ENCODE assay signal across 10 mouse cellular contexts in genomic region chr9:44482112-44482511, GRCm38 (mm10). TPM values are rescaled to one million over a fixed set of nuclear protein-coding genes. Genes with fewer than 3 reads are reported as not detected.
DNase-seq lines count a peak whose midpoint lies in the region; ATAC-seq and TF ChIP-seq lines count a peak whose summit lies in the region.
"Had no signal": no experiment of that assay in that cellular context is flagged by ENCODE, and none has a peak within 500 bp of the region (broad histone marks: within the 10 kb centered on the region; RNA-seq: fewer than 3 reads in every experiment).

No protein-coding gene starts in this region.

- TF ChIP-seq CTCF in lung, embryonic 14.5 days (IDR thresholded peaks at IDR 0.05; ENCODE audit: low read depth) = no peak
- no peak for TF ChIP-seq CTCF in olfactory bulb, adult 2 months (IDR thresholded peaks at IDR 0.05; ENCODE audit: insufficient read depth, low read depth, low read length)

- no peaks in the 10 kb centered on the region for H3K9me3 ChIP-seq in lung, embryonic 14.5 days (ENCODE audit: low read depth, low read length)
- no peaks in the 10 kb centered on the region for H3K9me3 ChIP-seq in forebrain, embryonic 12.5 days
- H3K9me3 ChIP-seq in limb, embryonic 12.5 days = no peaks in the 10 kb centered on the region

- WGBS in lung, embryonic 14.5 days = 6% methylated on average over 3 of the region's 3 CpGs
- WGBS in forebrain, embryonic 12.5 days = 10% methylated on average over 3 of the region's 3 CpGs
- WGBS in limb, embryonic 12.5 days = 8% methylated on average over 3 of the region's 3 CpGs
- 8% methylated on average over 3 of the region's 3 CpGs for WGBS in olfactory bulb, adult 2 months

- no peak overlapping the region; the same call in 1 of the 2 replicates for H3K27ac ChIP-seq in lung, embryonic 14.5 days (ENCODE audit: low read depth)
- H3K27ac ChIP-seq in forebrain, embryonic 12.5 days = peak overlapping the region; percentile 97
- H3K27ac ChIP-seq in limb, embryonic 12.5 days = peak overlapping the region; percentile 97
- peak overlapping the region; percentile 89 for H3K27ac ChIP-seq in olfactory bulb, adult 2 months (ENCODE audit: insufficient read depth, low read depth, low read length)

- H3K4me1 ChIP-seq in lung, embryonic 14.5 days (ENCODE audit: insufficient read depth) = peaks cover 27% of the 10 kb centered on the region
- peaks cover 67% of the 10 kb centered on the region for H3K4me1 ChIP-seq in forebrain, embryonic 12.5 days
- peaks cover 58% of the 10 kb centered on the region for H3K4me1 ChIP-seq in limb, embryonic 12.5 days (replicated peaks)
- H3K4me1 ChIP-seq in olfactory bulb, adult 2 months (ENCODE audit: control insufficient read depth, insufficient read depth, low read length) = peaks cover 37% of the 10 kb centered on the region

- no peak for DNase-seq in lung, embryonic 14.5 days
- DNase-seq in lung, adult 18-20 months = no peak
- DNase-seq in left cerebral cortex, adult 8-10 months (ENCODE audit: low spot score in 2 of 2) = no peak
- DNase-seq in thymus, postnatal 36 days = no peak

- H3K9ac ChIP-seq in lung, embryonic 14.5 days = no peak overlapping the region
- H3K9ac ChIP-seq in forebrain, embryonic 12.5 days = peak overlapping the region; percentile 99
- no peak overlapping the region for H3K9ac ChIP-seq in limb, embryonic 12.5 days (replicated peaks)

- H3K27me3 ChIP-seq in lung, embryonic 14.5 days (ENCODE audit: insufficient read depth, low read length) = no peaks in the 10 kb centered on the region
- peaks cover 4% of the 10 kb centered on the region; the same call in 1 of the 2 replicates for H3K27me3 ChIP-seq in forebrain, embryonic 12.5 days
- H3K27me3 ChIP-seq in limb, embryonic 12.5 days = no peaks in the 10 kb centered on the region

- no peak for ATAC-seq in lung, embryonic 14.5 days (ENCODE audit: insufficient read depth)
- no peak for ATAC-seq in forebrain, embryonic 12.5 days (ENCODE audit: low FRiP score)
- no peak for ATAC-seq in limb, embryonic 12.5 days (ENCODE audit: insufficient number of reproducible peaks, insufficient read depth, low FRiP score, low TSS enrichment, low read depth)
- no peak for ATAC-seq in megakaryocyte progenitor cell, adult 5-6 weeks (replicated peaks; ENCODE audit: poor library complexity)

- peak overlapping the region; percentile 88 for H3K4me2 ChIP-seq in lung, embryonic 14.5 days
- peak overlapping the region; percentile 93 for H3K4me2 ChIP-seq in forebrain, embryonic 12.5 days
- H3K4me2 ChIP-seq in limb, embryonic 12.5 days = peak overlapping the region; percentile 97

- peak overlapping the region; percentile 98 for H3K4me3 ChIP-seq in lung, embryonic 14.5 days (ENCODE audit: low read depth, low read length)
- H3K4me3 ChIP-seq in forebrain, embryonic 12.5 days (replicated peaks) = peak overlapping the region; percentile 96
- peak overlapping the region; percentile 98 for H3K4me3 ChIP-seq in limb, embryonic 12.5 days (replicated peaks)
- peak overlapping the region; percentile 84 for H3K4me3 ChIP-seq in olfactory bulb, adult 2 months (ENCODE audit: insufficient read depth, low read depth, low read length)

- 0 out of 2 replicates have a peak, but pooled peaks cover 7% of the 10 kb centered on the region for H3K36me3 ChIP-seq in lung, embryonic 14.5 days (ENCODE audit: insufficient read depth)
- no peaks in the 10 kb centered on the region for H3K36me3 ChIP-seq in forebrain, embryonic 12.5 days (replicated peaks)
- 0 out of 2 replicates have a peak, but pooled peaks cover 4% of the 10 kb centered on the region for H3K36me3 ChIP-seq in limb, embryonic 12.5 days

- no peak for TF ChIP-seq POLR2A in olfactory bulb, adult 2 months (IDR thresholded peaks at IDR 0.05; ENCODE audit: insufficient read depth, low read depth, low read length)

RNA-seq across cellular contexts. Expression of gene Bcl9l, which starts 0.5 kb away (rescaled TPM):
- polyA plus RNA-seq in lung, embryonic 14.5 days (2014; fragmentation: Nextera tagmentation; extraction: Ambion mirVana) = 16.3 and 17.3 TPM in 2 replicates
- 10.6 and 10.7 TPM in 2 replicates for polyA plus RNA-seq in forebrain, embryonic 12.5 days (2016; fragmentation: Nextera tagmentation; extraction: Ambion mirVana)
- 14.3 and 17.3 TPM in 2 replicates for polyA plus RNA-seq in limb, embryonic 12.5 days (2016; fragmentation: Nextera tagmentation; extraction: Ambion mirVana)
- polyA plus RNA-seq in olfactory bulb, adult 2 months (2012; ENCODE audit: insufficient read depth, insufficient read length, low replicate concordance, missing spikeins) = not detected in 2 replicates
- total RNA-seq in left cerebral cortex, adult 8-10 months (2022) = 10 to 100 TPM; 60.4 to 67.8 (median 61.9) TPM
- 4.3 and 4.5 TPM in 2 replicates for total RNA-seq in megakaryocyte progenitor cell, adult 5-6 weeks (2015)
- 1.6 and 1.8 TPM in 2 replicates for total RNA-seq in megakaryocyte progenitor cell, adult 5-6 weeks (2017)

RNA-seq across cellular contexts. Expression of gene Upk2, which starts 27.3 kb away (rescaled TPM):
- polyA plus RNA-seq in lung, embryonic 14.5 days (2014; fragmentation: Nextera tagmentation; extraction: Ambion mirVana) = 0.39 and 0.53 TPM in 2 replicates
- 0.29 TPM in 1 of 2 replicates, not detected in the other for polyA plus RNA-seq in forebrain, embryonic 12.5 days (2016; fragmentation: Nextera tagmentation; extraction: Ambion mirVana)
- polyA plus RNA-seq in limb, embryonic 12.5 days (2016; fragmentation: Nextera tagmentation; extraction: Ambion mirVana) = 0.31 and 0.65 TPM in 2 replicates
- polyA plus RNA-seq in olfactory bulb, adult 2 months (2012; ENCODE audit: insufficient read depth, insufficient read length, low replicate concordance, missing spikeins) = not detected in 2 replicates
- total RNA-seq in left cerebral cortex, adult 8-10 months (2022) = not detected
- total RNA-seq in megakaryocyte progenitor cell, adult 5-6 weeks (2015) = not detected in 2 replicates
- total RNA-seq in megakaryocyte progenitor cell, adult 5-6 weeks (2017) = not detected in 2 replicates
- polyA plus RNA-seq: large intestine, adult 2 months had no signal

RNA-seq across cellular contexts. Expression of gene Foxr1, which starts 41.2 kb away (rescaled TPM):
- polyA plus RNA-seq in lung, embryonic 14.5 days (2014; fragmentation: Nextera tagmentation; extraction: Ambion mirVana) = not detected in 2 replicates
- not detected in 2 replicates for polyA plus RNA-seq in forebrain, embryonic 12.5 days (2016; fragmentation: Nextera tagmentation; extraction: Ambion mirVana)
- 0.18 TPM in 1 of 2 replicates, not detected in the other for polyA plus RNA-seq in limb, embryonic 12.5 days (2016; fragmentation: Nextera tagmentation; extraction: Ambion mirVana)
- not detected in 2 replicates for polyA plus RNA-seq in olfactory bulb, adult 2 months (2012; ENCODE audit: insufficient read depth, insufficient read length, low replicate concordance, missing spikeins)
- not detected for total RNA-seq in left cerebral cortex, adult 8-10 months (2022)
- not detected in 2 replicates for total RNA-seq in megakaryocyte progenitor cell, adult 5-6 weeks (2015)
- not detected in 2 replicates for total RNA-seq in megakaryocyte progenitor cell, adult 5-6 weeks (2017)
- polyA plus RNA-seq: large intestine, adult 2 months; thymus, postnatal 0 days had no signal
